Mouse (Mus musculus) pancreas, adult 10 weeks (tissue): ENCODE measurements around the gene Insc. TPM values are rescaled to one million over a fixed set of nuclear protein-coding genes. Genes with fewer than 3 reads are reported as not detected.

Experiments
- polyA plus RNA-seq: library from polyadenylated mRNA; stranded (reverse); fragments of 350-450 nt; fragmentation: Illumina TruSeq; extraction: RNeasy Lipid Tissue Mini Kit (QIAGEN cat#74804); gene quantifications from one replicate; pipeline ENCODE4 v1.2.3, GENCODE M21; 2015; ENCODE audit warnings: low read depth, low replicate concordance; ENCODE audit not compliant: insufficient read depth

The Insc gene
- polyA plus RNA-seq: 0.87 TPM

GRCm38 (mm10) chr7:114743022-114743780, at the start of gene Insc:
TSS of gene Insc (plus strand) at chr7:114743694.

GRCm38 (mm10) chr7:114718300-114718699, 25.2 kb upstream of the Insc start, which contains the start of gene Calcb:
TSS of gene Calcb (plus strand) at chr7:114718643.

Other genes starting within 250 kb of the Insc start
- not detected for gene Cyp2r1, start 180.7 kb upstream of the Insc start, polyA plus RNA-seq
- not detected for gene Calca, start 107.3 kb upstream of the Insc start, polyA plus RNA-seq
- gene Calcb, start 25.1 kb upstream of the Insc start, polyA plus RNA-seq: not detected